Mouse (Mus musculus): ENCODE measurements around the gene Cnn1. TPM values are rescaled to one million over a fixed set of nuclear protein-coding genes. Genes with fewer than 3 reads are reported as not detected.
"Not testable (repeated sequence)": the region's sequence is repeated elsewhere in the genome, so short reads cannot be mapped to it uniquely, and the experiment has no call there.

The Cnn1 gene
- total RNA-seq, 2 experiments from 2014 or later, result 38.1 to 39.3 TPM

- DNase-seq, result no peak
Measured at GRCm38 (mm10) chr9:22125246-22126027, 26.4 kb downstream of the Cnn1 start.

GRCm38 (mm10) chr9:22131226-22131981 lies 32.4 kb downstream of the Cnn1 start:
- DNase-seq, result peak; percentile 26

GRCm38 (mm10) chr9:22132220-22132619 lies 33.2 kb downstream of the Cnn1 start:
- no peak for DNase-seq

GRCm38 (mm10) chr9:22134246-22134890 lies 35.4 kb downstream of the Cnn1 start:
- DNase-seq, result no peak

- no peak for DNase-seq
Measured at GRCm38 (mm10) chr9:22134988-22135643, 36.1 kb downstream of the Cnn1 start.

GRCm38 (mm10) chr9:22135644-22136390 lies 36.8 kb downstream of the Cnn1 start, which contains the start of gene Acp5:
TSS of gene Acp5 (minus strand) at chr9:22135711.
- no peak for DNase-seq

GRCm38 (mm10) chr9:22136765-22137547 lies 37.9 kb downstream of the Cnn1 start:
- no peak for DNase-seq

GRCm38 (mm10) chr9:22138480-22138879 lies 39.5 kb downstream of the Cnn1 start:
- DNase-seq, result peak; percentile 49

GRCm38 (mm10) chr9:22139746-22140145 lies 40.7 kb downstream of the Cnn1 start:
- no peak for DNase-seq

- peak; percentile 92 for DNase-seq
Measured at GRCm38 (mm10) chr9:22143108-22144037, 44.4 kb downstream of the Cnn1 start.

GRCm38 (mm10) chr9:22144304-22144965 lies 45.4 kb downstream of the Cnn1 start:
- DNase-seq, result no peak

GRCm38 (mm10) chr9:22149426-22150248 lies 50.6 kb downstream of the Cnn1 start:
- no peak for DNase-seq

GRCm38 (mm10) chr9:22150249-22150693 lies 51.3 kb downstream of the Cnn1 start:
- not testable (repeated sequence) for DNase-seq

- no peak for DNase-seq
Measured at GRCm38 (mm10) chr9:22150946-22151345, 51.9 kb downstream of the Cnn1 start.

- no peak for DNase-seq
Measured at GRCm38 (mm10) chr9:22153810-22154209, 54.8 kb downstream of the Cnn1 start.

- DNase-seq, result peak; percentile 78
Measured at GRCm38 (mm10) chr9:22155614-22156013, 56.6 kb downstream of the Cnn1 start.

- DNase-seq, result peak; percentile 100
Measured at GRCm38 (mm10) chr9:22156497-22157245, 57.7 kb downstream of the Cnn1 start, which contains the start of gene Pigyl. TSS of gene Pigyl (plus strand) at chr9:22156846.

Measured in heart, postnatal 4 days (tissue).